Mouse (Mus musculus) liver, adult 2 months (tissue): ENCODE measurements around the gene Ube2h.

Source experiments
- CTCF ChIP-seq: fragments of 200-500 bp; IDR thresholded peaks from 2 replicates; pipeline ENCODE4 v1.5.1; 2011; ENCODE audit warnings: low read depth, low read length, control low read depth
- POLR2A ChIP-seq: fragments of 200-500 bp; IDR thresholded peaks from 2 replicates; pipeline ENCODE4 v1.6.1; 2011; ENCODE audit warnings: low read length, control low read depth; ENCODE audit not compliant: insufficient read depth; ENCODE audit errors: extremely low read depth

DNA sequence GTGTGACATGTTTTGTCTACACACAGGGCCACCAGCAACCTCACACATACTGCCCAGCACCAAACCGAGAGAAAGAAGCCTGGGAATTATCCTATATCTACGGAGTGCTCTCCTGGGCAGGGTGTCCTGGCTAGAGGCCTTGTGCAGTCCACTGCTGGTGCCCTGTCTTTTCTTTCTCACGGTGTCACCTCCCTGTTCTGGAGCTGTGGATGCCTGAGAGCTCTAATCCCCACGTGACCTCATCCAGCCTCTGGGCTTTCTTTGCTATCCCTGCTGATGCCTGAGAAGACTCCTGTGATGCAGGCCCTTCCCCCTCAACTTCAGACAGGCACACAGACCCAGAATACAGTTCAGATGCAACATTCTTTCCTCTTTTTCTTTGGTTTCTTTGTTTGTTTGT is 4.4 kb upstream of the Ube2h start:
- TF ChIP-seq CTCF = no peak
- no peak for TF ChIP-seq POLR2A
